Mouse (Mus musculus) urinary bladder, postnatal 4 days (tissue): ENCODE measurements around the gene C2cd6.

Experiments
- DNase-seq, 2 experiments: peaks; one replicate each; pipeline ENCODE4 v3.0.0; 2021 to 2022; ENCODE audit warnings: low spot score in 2 of 2

Gene C2cd6

GRCm38 (mm10) chr1:59094705-59095104 is at the start of gene C2cd6:
TSS of gene C2cd6 (minus strand) at chr1:59094900.
- no peak for DNase-seq

- DNase-seq = peak in 1 of 2 experiments; percentile 68
Observed at GRCm38 (mm10) chr1:59142809-59143208, 48.1 kb upstream of the C2cd6 start.

- DNase-seq = no peak
Observed at GRCm38 (mm10) chr1:59134419-59134818, 39.7 kb upstream of the C2cd6 start.

GRCm38 (mm10) chr1:59128879-59129278 is 34.2 kb upstream of the C2cd6 start:
- no peak for DNase-seq

GRCm38 (mm10) chr1:59125558-59125957 is 30.9 kb upstream of the C2cd6 start:
- no peak for DNase-seq

- peak; percentile 90 to 95 for DNase-seq
Observed at GRCm38 (mm10) chr1:59119720-59120457, 25.2 kb upstream of the C2cd6 start, which contains the start of gene Tmem237. TSS of gene Tmem237 (minus strand) at chr1:59120408.

- DNase-seq = no peak
Observed at GRCm38 (mm10) chr1:59110524-59110923, 15.8 kb upstream of the C2cd6 start.

GRCm38 (mm10) chr1:59102071-59102470 is 7.4 kb upstream of the C2cd6 start:
- DNase-seq = no peak

GRCm38 (mm10) chr1:59101020-59101419 is 6.3 kb upstream of the C2cd6 start:
- DNase-seq = no peak

- no peak for DNase-seq
Observed at GRCm38 (mm10) chr1:59070867-59071266, 23.8 kb downstream of the C2cd6 start.

- DNase-seq = no peak
Observed at GRCm38 (mm10) chr1:59067976-59068375, 26.7 kb downstream of the C2cd6 start.

GRCm38 (mm10) chr1:59063697-59064096 is 31.0 kb downstream of the C2cd6 start:
- DNase-seq = no peak

GRCm38 (mm10) chr1:59056955-59057354 is 37.7 kb downstream of the C2cd6 start:
- no peak for DNase-seq

- DNase-seq = no peak
Observed at GRCm38 (mm10) chr1:59051306-59051705, 43.4 kb downstream of the C2cd6 start.

GRCm38 (mm10) chr1:59037723-59038122 is 57.0 kb downstream of the C2cd6 start:
- DNase-seq = no peak

- DNase-seq = no peak
Observed at GRCm38 (mm10) chr1:59021556-59021955, 73.1 kb downstream of the C2cd6 start.

GRCm38 (mm10) chr1:59009250-59009649 is 85.5 kb downstream of the C2cd6 start:
- DNase-seq = no peak
